Mouse (Mus musculus) frontal cortex, postnatal 14 days (tissue): ENCODE data around the gene Ifit1bl2.
"Not testable (repeated sequence)": the region's sequence is repeated elsewhere in the genome, so short reads cannot be mapped to it uniquely, and the experiment has no call there.

ENCODE experiments used
- DNase-seq, 2 experiments: peaks; one replicate each; pipeline ENCODE4 v3.0.0; 2022; ENCODE audit warnings: low spot score in 2 of 2

Gene Ifit1bl2

GRCm38 (mm10) chr19:34610118-34610517 lies 30.4 kb downstream of the Ifit1bl2 start:
- DNase-seq: not testable (repeated sequence)

- not testable (repeated sequence) for DNase-seq
Observed at GRCm38 (mm10) chr19:34607237-34608051, 33.1 kb downstream of the Ifit1bl2 start, which contains the start of gene Ifit3b. Ifit3b (plus strand) TSS chr19:34607970.

- DNase-seq: no peak
Observed at GRCm38 (mm10) chr19:34605472-34605871, 35.1 kb downstream of the Ifit1bl2 start.

- DNase-seq: not testable (repeated sequence)
Observed at GRCm38 (mm10) chr19:34601888-34602287, 38.7 kb downstream of the Ifit1bl2 start, which contains the start of gene Ifit1bl1. Ifit1bl1 (minus strand) TSS chr19:34601956.

- not testable (repeated sequence) for DNase-seq
Observed at GRCm38 (mm10) chr19:34599250-34599649, 41.3 kb downstream of the Ifit1bl2 start.

GRCm38 (mm10) chr19:34598341-34598740 lies 42.2 kb downstream of the Ifit1bl2 start:
- DNase-seq: peak in 1 of 2 experiments; percentile 35

GRCm38 (mm10) chr19:34596811-34597210 lies 43.7 kb downstream of the Ifit1bl2 start:
- no peak for DNase-seq

- not testable (repeated sequence) for DNase-seq
Observed at GRCm38 (mm10) chr19:34594523-34594922, 46.0 kb downstream of the Ifit1bl2 start.

- no peak for DNase-seq
Observed at GRCm38 (mm10) chr19:34593456-34593855, 47.1 kb downstream of the Ifit1bl2 start.

GRCm38 (mm10) chr19:34588959-34589358 lies 51.6 kb downstream of the Ifit1bl2 start:
- no peak for DNase-seq

GRCm38 (mm10) chr19:34587898-34588692 lies 52.4 kb downstream of the Ifit1bl2 start:
- not testable (repeated sequence) for DNase-seq

GRCm38 (mm10) chr19:34585740-34586458 lies 54.6 kb downstream of the Ifit1bl2 start:
- not testable (repeated sequence) for DNase-seq

GRCm38 (mm10) chr19:34583126-34583766 lies 57.3 kb downstream of the Ifit1bl2 start, which contains the start of gene Ifit3:
Ifit3 (plus strand) TSS chr19:34583531.
- DNase-seq: not testable (repeated sequence)

- not testable (repeated sequence) for DNase-seq
Observed at GRCm38 (mm10) chr19:34582696-34583095, 57.8 kb downstream of the Ifit1bl2 start.

- DNase-seq: no peak
Observed at GRCm38 (mm10) chr19:34577121-34577520, 63.4 kb downstream of the Ifit1bl2 start.

GRCm38 (mm10) chr19:34573650-34574049 lies 66.9 kb downstream of the Ifit1bl2 start:
- no peak for DNase-seq

- no peak for DNase-seq
Observed at GRCm38 (mm10) chr19:34571080-34571479, 69.5 kb downstream of the Ifit1bl2 start.

- DNase-seq: no peak
Observed at GRCm38 (mm10) chr19:34569896-34570476, 70.6 kb downstream of the Ifit1bl2 start.

- DNase-seq: no peak
Observed at GRCm38 (mm10) chr19:34568988-34569895, 71.3 kb downstream of the Ifit1bl2 start.
